Mouse (Mus musculus): ENCODE results near the gene Smc1b. TPM values are rescaled to one million over a fixed set of nuclear protein-coding genes. Genes with fewer than 3 reads are reported as not detected.

The Smc1b gene
- polyA plus RNA-seq, 1 experiment from 2014 or later: 0.16 TPM

GRCm38 (mm10) chr15:85015771-85016170 is 116.0 kb downstream of the Smc1b start:
- H3K4me2 ChIP-seq (ENCODE audit: low read depth, low read length): no peak overlapping the region
- no peaks in the 10 kb centered on the region for H3K36me3 ChIP-seq (ENCODE audit: control insufficient read depth, insufficient read depth, low read length)
- no peak overlapping the region for H3K27ac ChIP-seq (ENCODE audit: low read length)
- WGBS: 49% methylated on average over 11 of the region's 11 CpGs
- H3K9ac ChIP-seq (ENCODE audit: low read length): no peak overlapping the region
- H3K4me3 ChIP-seq (ENCODE audit: low read length): no peak overlapping the region
- H3K9me3 ChIP-seq (ENCODE audit: control insufficient read depth, low read length): no peaks in the 10 kb centered on the region
- no peak for ATAC-seq (ENCODE audit: low read depth)
- peaks cover 4% of the 10 kb centered on the region; the same call in 1 of the 2 replicates for H3K27me3 ChIP-seq (ENCODE audit: control insufficient read depth, insufficient read depth, low read depth, low read length)
- peaks cover 13% of the 10 kb centered on the region for H3K4me1 ChIP-seq (replicated peaks; ENCODE audit: control insufficient read depth, insufficient read depth, low read length)

Other genes starting within 250 kb of the Smc1b start
- gene Gm29666, start 211.9 kb downstream of the Smc1b start, polyA plus RNA-seq (2015; fragmentation: Nextera tagmentation; extraction: Ambion mirVana): 0.40 and 0.50 TPM in 2 replicates
- 32.7 and 37.9 TPM in 2 replicates for gene Nup50, start 208.6 kb downstream of the Smc1b start, polyA plus RNA-seq (2015; fragmentation: Nextera tagmentation; extraction: Ambion mirVana)
- gene 5031439G07Rik, start 143.4 kb downstream of the Smc1b start, polyA plus RNA-seq (2015; fragmentation: Nextera tagmentation; extraction: Ambion mirVana): 5.0 and 5.6 TPM in 2 replicates
- 13.3 and 18.3 TPM in 2 replicates for gene Upk3a, start 114.8 kb downstream of the Smc1b start, polyA plus RNA-seq (2015; fragmentation: Nextera tagmentation; extraction: Ambion mirVana)
- gene Fam118a, start 103.0 kb downstream of the Smc1b start, polyA plus RNA-seq (2015; fragmentation: Nextera tagmentation; extraction: Ambion mirVana): 31.9 and 34.1 TPM in 2 replicates
- 0.77 and 1.4 TPM in 2 replicates for gene Ribc2, start 114 bp upstream of the Smc1b start, polyA plus RNA-seq (2015; fragmentation: Nextera tagmentation; extraction: Ambion mirVana)
- 214 and 237 TPM in 2 replicates for gene Fbln1, start 74.0 kb upstream of the Smc1b start, polyA plus RNA-seq (2015; fragmentation: Nextera tagmentation; extraction: Ambion mirVana)
- 323 and 325 TPM in 2 replicates for gene Atxn10, start 204.3 kb upstream of the Smc1b start, polyA plus RNA-seq (2015; fragmentation: Nextera tagmentation; extraction: Ambion mirVana)

All from lung, embryonic 16.5 days (tissue).